Mouse (Mus musculus): ENCODE measurements around the gene Kirrel3.

Gene Kirrel3

GRCm38 (mm10) chr9:34887196-34887595 lies 401.5 kb downstream of the Kirrel3 start:
- DNase-seq (ENCODE audit: low read depth) = no peak

DNA sequence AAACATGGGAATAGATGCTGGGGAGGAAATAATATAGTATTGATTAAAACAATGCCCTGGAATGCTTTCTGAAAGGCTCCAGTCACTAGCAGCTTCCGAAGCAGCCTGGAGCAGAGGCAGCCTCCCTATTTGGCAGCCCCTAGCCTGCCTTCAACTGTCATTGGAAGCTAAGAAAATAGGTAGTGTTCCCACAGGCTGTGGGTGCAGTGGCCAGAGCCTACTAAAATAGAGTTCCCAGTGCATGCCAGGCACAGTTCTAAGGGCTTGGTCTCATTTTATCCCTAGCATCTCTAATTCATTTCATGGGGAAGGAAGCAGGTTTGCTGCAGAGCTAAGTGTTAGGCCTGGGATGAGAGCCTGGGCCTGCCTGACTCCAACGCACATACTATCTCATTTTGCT lies 402.6 kb downstream of the Kirrel3 start:
- no peak for DNase-seq (ENCODE audit: low read depth)

GRCm38 (mm10) chr9:34901216-34901615 lies 415.5 kb downstream of the Kirrel3 start:
- DNase-seq (ENCODE audit: low read depth) = no peak

GRCm38 (mm10) chr9:34901888-34902287 lies 416.2 kb downstream of the Kirrel3 start:
- DNase-seq (ENCODE audit: low read depth) = no peak

DNA sequence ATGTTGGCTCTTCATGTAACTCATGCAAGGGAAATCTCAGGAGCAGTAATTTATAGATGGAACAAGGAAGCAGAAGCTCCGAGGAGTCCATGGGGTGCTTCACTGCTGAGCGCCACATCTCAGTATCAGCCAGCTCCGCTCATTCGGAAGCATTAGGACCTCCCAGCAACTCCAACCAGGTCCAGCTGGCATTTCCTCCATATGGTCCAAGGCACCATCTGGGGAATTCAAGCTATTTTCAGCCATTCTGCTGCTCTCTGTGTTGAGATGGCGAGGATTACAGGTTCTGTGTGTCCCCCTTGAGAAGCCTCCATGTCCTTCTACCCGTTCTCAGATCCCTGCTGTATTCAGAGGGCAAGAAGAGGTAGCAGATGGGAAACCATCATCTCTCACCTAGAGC lies 419.5 kb downstream of the Kirrel3 start:
- DNase-seq (ENCODE audit: low read depth) = no peak

GRCm38 (mm10) chr9:34908040-34908439 lies 422.3 kb downstream of the Kirrel3 start:
- no peak for DNase-seq (ENCODE audit: low read depth)

- DNase-seq (ENCODE audit: low read depth) = no peak
These were observed 426.1 kb downstream of the Kirrel3 start for GRCm38 (mm10) chr9:34911838-34912237.

DNA sequence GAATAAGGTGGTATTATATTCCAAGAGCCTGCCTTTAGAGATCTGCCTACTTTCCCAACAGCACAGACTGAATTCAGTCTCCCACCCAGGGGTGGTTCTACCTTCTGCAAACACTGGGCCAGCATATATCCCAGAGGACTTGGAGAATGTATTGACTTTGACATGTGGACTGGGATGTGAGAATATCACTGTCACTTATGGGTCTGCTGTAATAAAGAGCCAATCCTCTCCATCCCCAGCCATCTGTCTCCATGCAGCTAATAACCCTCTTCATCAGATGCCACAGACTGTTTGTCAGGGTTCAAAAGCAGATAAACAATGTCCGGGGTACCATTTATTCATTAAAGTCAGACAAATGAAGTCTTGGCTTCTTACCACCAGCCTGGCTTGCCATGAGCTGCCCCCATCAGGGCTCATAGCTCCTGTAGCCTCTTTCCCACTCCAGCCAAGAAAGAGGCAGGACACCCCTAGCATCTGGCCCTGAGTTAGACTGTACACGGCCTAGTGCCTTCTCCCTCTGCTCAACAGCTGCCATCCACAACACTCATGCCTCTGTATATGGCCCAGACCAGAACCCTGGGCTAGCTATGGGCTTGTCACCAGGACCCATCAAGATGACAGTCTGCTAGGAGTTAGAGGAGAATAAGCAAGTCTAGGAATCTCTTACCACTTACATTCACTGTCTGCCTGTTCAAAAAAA lies 426.7 kb downstream of the Kirrel3 start:
- no peak for DNase-seq (ENCODE audit: low read depth)

DNA sequence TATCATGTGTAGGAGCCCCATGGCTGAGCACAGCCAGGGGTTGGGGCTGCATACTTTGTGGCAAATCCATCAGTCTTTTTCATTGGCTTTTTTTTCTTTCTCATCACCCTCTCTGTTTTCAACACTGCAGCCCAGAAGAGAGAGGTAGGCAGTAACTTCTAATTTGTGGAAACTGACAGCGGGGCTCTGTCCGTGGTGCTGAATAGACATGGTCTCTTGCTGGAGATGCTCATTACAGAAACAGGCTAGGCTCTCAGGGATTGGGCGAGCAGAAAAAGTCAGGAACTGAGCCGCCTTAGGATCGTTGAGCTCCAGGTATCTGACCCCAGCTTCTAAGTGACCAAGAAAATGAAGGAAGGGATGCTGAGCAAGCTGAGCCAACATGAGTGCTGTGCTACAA lies 427.3 kb downstream of the Kirrel3 start:
- no peak for DNase-seq (ENCODE audit: low read depth)

DNA sequence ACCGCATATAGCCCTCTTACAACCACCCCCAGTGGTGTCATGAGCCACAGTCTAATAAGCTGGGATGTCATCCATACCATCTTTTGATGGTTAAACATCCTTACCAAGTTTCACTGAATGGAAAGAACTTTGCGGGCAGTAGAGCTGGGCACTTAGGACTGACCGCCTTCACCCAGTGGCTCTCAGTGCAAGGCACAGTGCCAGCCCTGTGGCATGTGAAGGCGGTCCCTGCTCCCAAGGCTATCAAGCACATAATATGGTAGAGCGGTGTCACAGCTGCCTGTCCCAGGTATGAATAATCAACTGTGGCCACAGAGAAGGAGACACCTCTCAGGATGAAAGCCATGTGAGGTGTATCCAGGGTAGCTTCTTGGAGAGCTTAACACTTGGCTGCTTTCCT lies 433.3 kb downstream of the Kirrel3 start:
- DNase-seq (ENCODE audit: low read depth) = no peak

- DNase-seq (ENCODE audit: low read depth) = no peak
These were observed 434.4 kb downstream of the Kirrel3 start for GRCm38 (mm10) chr9:34920116-34920515.

DNA sequence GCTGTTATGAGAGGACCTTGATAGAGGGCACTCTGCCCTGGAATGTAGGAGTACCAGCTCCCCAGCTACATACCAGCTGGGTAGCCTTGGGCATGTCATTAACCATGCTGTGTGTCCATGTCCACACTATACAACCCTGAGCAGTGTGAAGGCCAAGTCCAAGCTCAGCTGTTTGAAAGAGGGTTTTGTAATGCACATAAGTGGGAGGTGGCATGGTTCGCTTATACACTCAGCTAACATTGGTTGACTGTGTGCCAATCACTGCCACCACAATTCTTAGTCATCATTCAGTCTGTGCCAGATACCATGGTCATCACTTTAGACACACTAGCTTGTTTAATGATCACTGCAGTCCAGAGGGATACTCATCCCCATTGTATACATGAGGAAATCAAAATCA lies 436.2 kb downstream of the Kirrel3 start:
- DNase-seq (ENCODE audit: low read depth) = no peak

- no peak for DNase-seq (ENCODE audit: low read depth)
These were observed 437.0 kb downstream of the Kirrel3 start for GRCm38 (mm10) chr9:34922716-34923115.

- DNase-seq (ENCODE audit: low read depth) = no peak
These were observed 437.6 kb downstream of the Kirrel3 start for GRCm38 (mm10) chr9:34923134-34923931.

DNA sequence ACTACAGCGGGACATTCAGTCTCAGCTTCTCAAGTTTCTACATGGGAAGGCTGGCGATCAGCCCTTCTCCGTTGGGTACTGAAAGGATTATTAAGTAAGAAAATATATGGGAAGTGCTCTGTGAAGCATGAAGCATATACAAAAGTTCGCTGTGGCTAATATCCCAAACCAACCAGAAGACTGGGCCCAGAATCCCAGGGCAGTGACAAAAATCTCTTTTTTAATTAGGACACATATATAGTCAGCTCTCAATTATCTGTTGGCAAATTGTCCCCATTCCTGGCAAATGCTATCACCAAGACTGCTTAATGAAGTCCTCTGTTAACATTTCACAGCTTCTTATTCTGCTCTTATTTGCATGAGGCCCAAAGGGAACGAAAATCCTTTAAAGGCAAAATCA lies 439.9 kb downstream of the Kirrel3 start:
- DNase-seq (ENCODE audit: low read depth) = no peak

GRCm38 (mm10) chr9:34930371-34930770 lies 444.7 kb downstream of the Kirrel3 start:
- DNase-seq (ENCODE audit: low read depth) = no peak

- DNase-seq (ENCODE audit: low read depth) = no peak
These were observed 452.4 kb downstream of the Kirrel3 start for GRCm38 (mm10) chr9:34938140-34938539.

DNA sequence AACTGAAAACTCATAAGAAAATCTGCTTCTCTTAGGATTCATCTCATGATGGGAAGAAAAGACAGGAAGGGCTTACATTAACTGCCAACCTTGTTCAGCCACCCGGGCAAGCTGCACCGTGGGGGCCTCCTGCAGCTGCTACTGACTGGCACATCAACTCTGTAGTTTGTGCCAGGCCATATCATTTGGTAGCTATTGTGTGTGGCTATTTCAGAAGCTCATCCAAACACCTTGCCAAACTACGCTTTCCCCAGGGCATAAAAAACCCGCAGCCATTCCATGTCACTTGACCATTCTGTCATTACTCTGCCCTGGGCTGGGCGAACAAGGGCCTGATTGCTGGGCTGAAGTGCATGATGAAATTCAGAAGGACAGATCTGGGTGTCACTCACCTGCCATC lies 453.9 kb downstream of the Kirrel3 start:
- DNase-seq (ENCODE audit: low read depth) = no peak

DNA sequence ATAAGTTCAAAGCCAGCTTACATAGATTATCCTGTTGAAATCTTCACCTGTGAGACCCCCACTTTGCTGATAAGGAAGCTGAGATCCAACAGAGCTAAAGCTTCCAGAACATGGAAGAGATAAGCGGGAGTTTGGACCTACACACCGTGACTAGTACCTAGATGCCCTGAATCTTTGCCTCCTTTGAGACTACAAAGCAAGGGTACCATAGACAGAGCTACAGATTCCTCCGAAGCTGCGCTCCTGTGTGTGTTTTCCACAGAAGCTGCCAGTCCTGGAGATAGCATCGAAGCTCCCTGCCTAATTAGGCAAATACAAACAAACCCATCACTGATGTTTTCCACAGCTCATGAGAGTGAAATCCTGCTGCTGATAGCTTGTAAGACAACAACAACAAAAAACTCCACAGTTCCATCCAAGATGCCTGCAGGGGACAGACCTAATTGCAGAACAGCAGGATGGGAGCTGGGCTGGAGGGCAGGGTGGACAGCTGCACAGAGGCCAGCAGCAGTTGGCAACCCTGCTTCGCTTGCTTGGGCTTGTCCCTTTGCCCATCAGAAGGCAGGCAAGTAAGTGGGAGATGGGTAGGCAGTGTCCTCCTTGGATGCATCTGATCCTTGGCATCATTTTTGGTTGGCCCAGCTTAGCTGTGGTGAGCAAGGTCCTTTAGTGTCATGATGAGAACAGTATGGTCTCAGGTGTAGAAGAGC lies 456.6 kb downstream of the Kirrel3 start:
- DNase-seq (ENCODE audit: low read depth) = no peak

DNA sequence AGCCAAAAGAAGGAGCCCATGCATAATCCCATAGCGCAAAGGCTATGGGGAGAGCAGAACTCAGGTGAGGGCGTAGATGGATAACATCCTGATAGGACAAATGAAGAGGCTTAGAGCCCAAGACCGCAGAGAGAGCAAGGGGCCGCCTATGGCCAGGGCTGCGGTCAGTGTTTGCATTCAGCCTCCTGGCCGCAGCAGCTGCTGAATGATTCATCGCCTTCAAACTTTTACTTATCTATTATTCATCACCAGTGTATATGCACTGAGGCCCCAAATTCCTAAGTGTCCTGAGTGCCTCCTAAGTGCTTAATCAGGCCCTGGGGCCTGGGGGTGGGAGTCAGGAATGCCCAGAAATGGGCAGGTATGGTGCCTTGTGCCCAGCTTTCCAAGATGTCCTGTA lies 457.3 kb downstream of the Kirrel3 start:
- no peak for DNase-seq (ENCODE audit: low read depth)

DNA sequence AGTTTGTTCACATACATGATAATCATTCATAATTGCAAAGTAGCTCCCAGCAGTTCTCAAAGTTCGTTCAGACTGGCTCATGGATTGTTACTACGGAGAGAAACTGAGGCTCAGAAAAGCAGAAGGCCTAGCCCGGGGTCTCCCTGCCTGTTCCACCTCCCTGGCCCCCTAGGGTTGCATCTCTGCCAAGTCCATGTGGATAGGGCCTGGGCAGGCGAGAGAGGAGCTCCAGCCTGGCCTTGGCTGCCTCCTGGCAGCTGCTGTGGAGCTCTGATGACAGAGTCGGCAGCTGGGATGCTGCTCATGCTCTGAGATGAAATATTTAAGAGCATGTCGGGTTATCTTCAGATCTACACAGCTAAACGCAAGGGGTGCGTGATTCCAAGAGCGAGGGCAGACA lies 459.6 kb downstream of the Kirrel3 start:
- DNase-seq (ENCODE audit: low read depth) = no peak

- DNase-seq (ENCODE audit: low read depth) = no peak
These were observed 461.6 kb downstream of the Kirrel3 start for GRCm38 (mm10) chr9:34947258-34947657.

DNA sequence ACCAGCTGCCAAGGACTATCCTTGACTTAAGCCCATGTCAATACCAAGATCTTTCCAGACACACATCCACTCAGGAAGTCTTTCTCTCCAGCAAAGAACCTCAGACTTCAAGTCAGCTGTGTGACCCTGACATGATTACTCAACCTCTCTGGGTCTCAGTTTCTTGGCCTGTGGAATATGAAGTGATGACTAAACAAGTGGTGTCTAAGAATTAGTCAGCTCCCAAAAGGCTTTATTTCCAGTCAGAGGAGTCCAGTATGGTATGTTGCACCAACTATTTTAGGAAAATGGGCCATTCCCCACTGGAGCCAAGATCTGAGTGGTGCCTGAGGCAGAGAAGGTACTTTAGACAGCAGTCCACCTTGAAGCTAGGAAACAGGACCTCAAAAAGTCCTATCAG lies 462.0 kb downstream of the Kirrel3 start:
- no peak for DNase-seq (ENCODE audit: low read depth)
